Mouse (Mus musculus) left cerebral cortex, adult 18-20 months (tissue): ENCODE measurements at regions not wholly inside any gene's neighbourhood (a gene's known extent, or its start where the extent isn't known, plus 50 kb on each side); places are given as distances from the start of the nearest gene placed in this dataset.

Experiments used
- DNase-seq, 2 experiments: peaks; one replicate each; pipeline ENCODE4 v3.0.0; 2021 to 2022; ENCODE audit warnings: low spot score in 2 of 2, mixed read lengths in 1 of 2

GRCm38 (mm10) chr14:123219590-123219989 is 235.8 kb upstream of the Tmtc4 start:
- DNase-seq = no peak

- no peak for DNase-seq
Observed at GRCm38 (mm10) chr14:123210241-123210640, 226.4 kb upstream of the Tmtc4 start.

- DNase-seq = no peak
Observed at GRCm38 (mm10) chr14:123202848-123203247, 219.0 kb upstream of the Tmtc4 start.

GRCm38 (mm10) chr14:123202313-123202712 is 218.5 kb upstream of the Tmtc4 start:
- DNase-seq = no peak

- peak; percentile 47 to 60 for DNase-seq
Observed at GRCm38 (mm10) chr14:123201426-123202274, 217.8 kb upstream of the Tmtc4 start.

GRCm38 (mm10) chr14:123199111-123199510 is 215.3 kb upstream of the Tmtc4 start:
- DNase-seq = no peak

- no peak for DNase-seq
Observed at GRCm38 (mm10) chr14:123192574-123192973, 208.7 kb upstream of the Tmtc4 start.

GRCm38 (mm10) chr14:123190729-123191128 is 206.9 kb upstream of the Tmtc4 start:
- no peak for DNase-seq

- DNase-seq = no peak
Observed at GRCm38 (mm10) chr14:123187270-123188058, 203.6 kb upstream of the Tmtc4 start.

GRCm38 (mm10) chr14:123173183-123173582 is 189.3 kb upstream of the Tmtc4 start:
- no peak for DNase-seq

GRCm38 (mm10) chr14:123171865-123172264 is 188.0 kb upstream of the Tmtc4 start:
- no peak for DNase-seq

- DNase-seq = no peak
Observed at GRCm38 (mm10) chr14:123163842-123164241, 180.0 kb upstream of the Tmtc4 start.

GRCm38 (mm10) chr14:123143489-123144046 is 159.7 kb upstream of the Tmtc4 start:
- peak; percentile 8 to 19 for DNase-seq

- DNase-seq = no peak
Observed at GRCm38 (mm10) chr14:123138743-123139705, 155.2 kb upstream of the Tmtc4 start.

- no peak for DNase-seq
Observed at GRCm38 (mm10) chr14:123133979-123134378, 150.1 kb upstream of the Tmtc4 start.

- DNase-seq = no peak
Observed at GRCm38 (mm10) chr14:123120361-123120760, 136.5 kb upstream of the Tmtc4 start.

- DNase-seq = no peak
Observed at GRCm38 (mm10) chr14:123116337-123116736, 132.5 kb upstream of the Tmtc4 start.

- no peak for DNase-seq
Observed at GRCm38 (mm10) chr14:123110533-123110932, 126.7 kb upstream of the Tmtc4 start.

GRCm38 (mm10) chr14:123100371-123100770 is 116.5 kb upstream of the Tmtc4 start:
- no peak for DNase-seq

GRCm38 (mm10) chr14:123096086-123096485 is 112.3 kb upstream of the Tmtc4 start:
- no peak for DNase-seq

GRCm38 (mm10) chr14:123082065-123082464 is 98.2 kb upstream of the Tmtc4 start:
- DNase-seq = no peak
